Mouse (Mus musculus) heart, adult 18-20 months (tissue): ENCODE data around the gene Lrfn5. TPM values are rescaled to one million over a fixed set of nuclear protein-coding genes. Genes with fewer than 3 reads are reported as not detected.
A peak's percentile ranks its signal among the peaks of the same experiment; 100 is the strongest.

Experiments used
- DNase-seq, 2 experiments: peaks; one replicate each; pipeline ENCODE4 v3.0.0; 2021 to 2022; ENCODE audit warnings: mixed read lengths in 1 of 2
- long read RNA-seq, 2 experiments: library from polyadenylated mRNA; stranded (forward); transcript quantifications; one replicate each; pipeline ENCODE4 v2.0.0; 2021
- total RNA-seq, 2 experiments: library from RNA; stranded (reverse); gene quantifications; 2 replicates each; pipeline ENCODE4 v1.2.3; 2021

The Lrfn5 gene
- total RNA-seq, result not detected
- long read RNA-seq, experiment 1, result 0 reads
- long read RNA-seq, experiment 2, result 0 reads

- peak; percentile 2 to 4 for DNase-seq
Observed at GRCm38 (mm10) chr12:61522829-61523370, at the start of gene Lrfn5. Lrfn5 (plus strand) TSS chr12:61523150.

- DNase-seq, result no peak
Observed at GRCm38 (mm10) chr12:61521501-61522147, 1.3 kb upstream of the Lrfn5 start.

GRCm38 (mm10) chr12:61522148-61522828 is 662 bp upstream of the Lrfn5 start:
- no peak for DNase-seq

GRCm38 (mm10) chr12:61523631-61524182 is 757 bp downstream of the Lrfn5 start:
- no peak for DNase-seq

- DNase-seq, result no peak
Observed at GRCm38 (mm10) chr12:61524183-61524651, 1.3 kb downstream of the Lrfn5 start.

GRCm38 (mm10) chr12:61526199-61526598 is 3.2 kb downstream of the Lrfn5 start:
- DNase-seq, result no peak

GRCm38 (mm10) chr12:61579949-61580348 is 57.0 kb downstream of the Lrfn5 start:
- DNase-seq, result no peak

- DNase-seq, result no peak
Observed at GRCm38 (mm10) chr12:61600305-61600704, 77.4 kb downstream of the Lrfn5 start.

GRCm38 (mm10) chr12:61607871-61608270 is 84.9 kb downstream of the Lrfn5 start:
- no peak for DNase-seq

- DNase-seq, result no peak
Observed at GRCm38 (mm10) chr12:61610081-61610480, 87.1 kb downstream of the Lrfn5 start.

- DNase-seq, result no peak
Observed at GRCm38 (mm10) chr12:61624532-61624931, 101.6 kb downstream of the Lrfn5 start.

- DNase-seq, result no peak
Observed at GRCm38 (mm10) chr12:61654380-61654779, 131.4 kb downstream of the Lrfn5 start.

GRCm38 (mm10) chr12:61723158-61723557 is 200.2 kb downstream of the Lrfn5 start:
- DNase-seq, result no peak

GRCm38 (mm10) chr12:61807073-61807605 is 284.2 kb downstream of the Lrfn5 start:
- DNase-seq, result no peak

GRCm38 (mm10) chr12:61823601-61824000 is 300.7 kb downstream of the Lrfn5 start:
- no peak for DNase-seq

- DNase-seq, result no peak
Observed at GRCm38 (mm10) chr12:61826311-61826710, 303.4 kb downstream of the Lrfn5 start.

- DNase-seq, result no peak
Observed at GRCm38 (mm10) chr12:61842599-61843291, 319.8 kb downstream of the Lrfn5 start.

- DNase-seq, result no peak
Observed at GRCm38 (mm10) chr12:61854183-61854582, 331.2 kb downstream of the Lrfn5 start.
